Mouse (Mus musculus): ENCODE measurements around the gene Steap2.

- TF ChIP-seq CTCF (IDR thresholded peaks at IDR 0.05; ENCODE audit: extremely low read depth, insufficient read depth, low read length) = no peak
- no peak for TF ChIP-seq POLR2A (IDR thresholded peaks at IDR 0.05; ENCODE audit: extremely low read depth, insufficient read depth, low read length)
Observed at GRCm38 (mm10) chr5:5700386-5700785, 6.0 kb upstream of the Steap2 start.

Data from cortical plate, adult 2 months (tissue).